Mouse (Mus musculus) kidney, postnatal 4 days (tissue): ENCODE results near the gene Gale.

Experiments used
- DNase-seq, 2 experiments: peaks; one replicate each; pipeline ENCODE4 v3.0.0; 2021; ENCODE audit warnings: mixed read lengths in 2 of 2

Gale gene

GRCm38 (mm10) chr4:135945706-135946105 lies 17.8 kb upstream of the Gale start:
- no peak for DNase-seq

DNA sequence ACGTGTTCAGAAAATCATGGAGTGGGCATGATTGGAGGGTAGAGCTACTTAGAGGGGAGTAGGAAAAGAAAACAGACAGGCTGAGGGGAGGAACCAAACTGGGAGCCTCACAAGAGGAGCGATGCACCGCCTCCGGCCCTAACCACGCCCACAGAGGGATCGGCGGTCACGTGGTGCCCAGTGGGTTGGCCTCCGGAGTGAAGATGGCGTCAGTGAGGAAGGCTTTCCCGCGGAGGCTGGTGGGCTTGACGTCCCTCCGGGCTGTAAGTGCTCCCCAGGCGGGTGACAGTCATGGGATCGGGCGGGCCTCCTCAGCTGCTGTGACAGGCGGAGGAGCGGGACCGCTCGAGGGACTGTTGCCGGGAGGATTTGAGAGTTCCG lies 17.3 kb upstream of the Gale start, which contains the start of gene Hmgcl:
Hmgcl (plus strand) TSS at position 171 of the 381 bp plus-strand sequence.
- DNase-seq: peak; percentile 99

DNA sequence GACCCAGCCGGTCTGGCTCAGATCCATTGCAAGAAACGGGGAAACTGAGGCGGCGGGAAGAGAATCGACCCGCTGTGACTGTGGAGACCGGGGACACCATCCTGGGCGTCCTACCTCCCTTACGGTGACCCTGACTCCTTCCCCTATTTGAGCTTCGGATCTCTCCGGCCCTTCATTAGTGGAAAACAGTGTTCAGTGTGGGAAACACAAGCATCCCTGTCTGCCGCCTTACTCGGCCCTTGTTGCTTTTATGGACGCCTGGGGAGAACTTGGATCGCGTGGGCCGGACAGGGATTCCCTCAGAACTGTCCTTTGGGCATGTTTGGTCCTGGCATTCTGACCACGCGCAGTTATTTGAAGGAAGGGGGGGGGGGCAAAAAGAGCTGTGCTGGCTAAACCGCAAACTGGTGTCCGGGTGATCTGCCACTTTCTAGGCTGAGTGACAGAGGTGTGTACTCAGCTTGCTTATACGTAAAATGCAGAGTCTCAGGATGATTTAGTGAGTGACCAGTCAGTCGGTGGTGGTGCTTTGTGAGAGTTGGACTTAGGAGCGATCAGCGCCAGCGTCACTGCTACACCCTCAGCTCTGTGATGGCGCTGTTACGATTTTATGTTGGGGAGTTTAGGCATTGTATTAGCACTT lies 16.7 kb upstream of the Gale start:
- peak; percentile 32 to 56 for DNase-seq

DNA sequence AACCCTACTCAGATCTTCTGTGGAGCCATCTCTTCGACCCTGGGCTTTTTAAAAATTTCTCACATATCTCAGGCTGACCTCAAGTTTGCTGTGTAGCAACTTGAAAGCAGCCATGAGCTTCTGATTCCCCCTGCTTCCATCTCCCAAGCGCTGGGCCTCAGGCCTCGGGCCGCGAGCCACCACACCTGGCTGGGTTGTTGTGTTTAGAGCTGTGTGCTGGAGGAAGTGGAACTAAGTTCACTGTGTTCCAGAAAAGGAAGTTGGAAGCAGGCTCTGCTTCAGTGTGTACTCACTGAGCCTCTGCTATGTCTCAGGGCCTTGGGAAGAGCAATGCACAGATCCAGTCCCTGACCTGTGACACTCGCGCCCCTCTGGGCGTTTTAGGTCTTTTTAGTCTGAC lies 15.4 kb upstream of the Gale start:
- no peak for DNase-seq

- DNase-seq: peak in 1 of 2 experiments; percentile 54
Observed at GRCm38 (mm10) chr4:135949475-135949874, 14.1 kb upstream of the Gale start.

- DNase-seq: peak in 1 of 2 experiments; percentile 62
Observed at GRCm38 (mm10) chr4:135949911-135950310, 13.6 kb upstream of the Gale start.

DNA sequence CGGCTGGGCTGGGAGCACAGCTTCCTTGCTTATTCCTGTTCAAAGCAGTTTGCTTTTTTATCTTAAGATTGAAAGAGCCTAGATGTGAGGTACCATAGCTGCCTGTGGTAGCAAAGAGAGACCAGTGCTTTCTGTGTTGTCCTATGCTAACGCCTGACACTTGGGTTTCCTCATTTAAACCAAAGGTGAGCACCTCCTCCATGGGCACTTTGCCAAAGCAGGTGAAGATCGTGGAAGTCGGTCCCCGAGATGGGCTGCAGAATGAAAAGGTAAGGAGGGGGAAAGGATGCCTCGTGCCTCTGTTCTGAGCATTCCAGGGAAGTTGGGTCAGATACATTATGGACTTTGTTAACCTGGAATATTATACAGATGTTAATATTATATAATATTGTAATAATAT lies 13.2 kb upstream of the Gale start:
- no peak for DNase-seq

DNA sequence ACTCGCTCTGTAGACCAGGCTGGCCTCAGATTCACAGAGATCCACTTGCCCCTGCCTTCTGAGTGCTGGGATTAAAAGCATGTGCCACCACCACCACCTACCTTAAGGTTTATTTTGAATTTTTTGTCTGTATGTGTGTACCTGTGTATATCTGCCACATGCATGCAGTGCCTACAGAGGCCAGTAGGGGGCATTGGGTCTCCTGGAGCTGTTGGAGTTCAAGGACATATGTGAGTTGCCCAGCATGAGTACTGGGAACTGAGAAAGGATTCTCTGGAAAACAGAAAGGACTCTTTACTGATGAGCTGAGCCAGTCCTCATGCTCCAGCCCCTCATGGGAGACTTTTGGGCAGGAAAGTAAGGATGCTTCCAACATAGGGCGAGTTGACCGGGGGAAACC lies 12.0 kb upstream of the Gale start:
- peak in 1 of 2 experiments; percentile 44 for DNase-seq

- no peak for DNase-seq
Observed at GRCm38 (mm10) chr4:135953179-135953578, 10.3 kb upstream of the Gale start.

- DNase-seq: peak; percentile 86 to 87
Observed at GRCm38 (mm10) chr4:135954241-135954640, 9.3 kb upstream of the Gale start.

DNA sequence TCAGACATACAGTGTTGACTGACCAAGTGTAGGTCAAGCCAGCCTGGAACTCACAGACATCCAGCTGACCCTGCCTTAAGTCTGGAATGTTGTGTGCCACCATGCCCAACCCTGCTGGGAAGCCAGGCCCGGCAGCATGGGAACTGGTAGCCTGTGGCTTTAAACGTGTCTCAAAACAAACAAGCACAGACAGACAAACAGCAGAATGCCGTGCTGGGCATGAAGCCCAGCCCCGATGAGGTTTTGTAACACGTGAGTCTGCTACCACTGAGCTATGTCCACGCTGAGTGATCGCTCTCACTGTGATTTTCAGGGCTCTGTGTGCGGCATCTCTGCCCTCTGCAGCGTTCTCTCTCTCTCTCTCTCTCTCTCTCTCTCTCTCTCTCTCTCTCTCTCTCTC lies 7.6 kb upstream of the Gale start:
- no peak for DNase-seq

GRCm38 (mm10) chr4:135958354-135958753 lies 5.2 kb upstream of the Gale start:
- peak; percentile 60 to 76 for DNase-seq

GRCm38 (mm10) chr4:135960717-135961116 lies 2.8 kb upstream of the Gale start:
- peak; percentile 90 to 91 for DNase-seq

- no peak for DNase-seq
Observed at GRCm38 (mm10) chr4:135961709-135962108, 1.8 kb upstream of the Gale start.

DNA sequence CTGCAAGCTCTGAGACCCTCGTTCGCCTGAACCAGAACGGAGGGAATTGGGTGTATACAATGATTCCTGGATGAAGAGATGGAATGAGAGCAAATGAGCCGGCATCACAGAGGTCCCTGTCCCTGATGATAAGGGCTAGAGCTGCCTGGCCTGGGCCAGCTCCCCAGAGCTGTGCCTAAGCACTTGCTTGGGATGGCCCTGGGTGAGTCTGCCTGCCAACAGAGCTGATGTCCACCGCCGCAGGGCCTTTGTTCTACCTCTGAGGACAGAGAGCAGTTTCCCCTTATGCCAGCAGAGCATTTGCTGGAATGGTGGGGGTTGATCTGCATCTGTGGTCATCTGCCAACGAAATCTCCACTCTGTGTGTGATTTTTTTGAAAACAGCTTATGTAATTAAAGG lies 1.3 kb upstream of the Gale start:
- no peak for DNase-seq

GRCm38 (mm10) chr4:135962946-135963345 lies 581 bp upstream of the Gale start:
- no peak for DNase-seq

- DNase-seq: peak; percentile 58 to 75
Observed at GRCm38 (mm10) chr4:135964426-135964825, 899 bp downstream of the Gale start.

DNA sequence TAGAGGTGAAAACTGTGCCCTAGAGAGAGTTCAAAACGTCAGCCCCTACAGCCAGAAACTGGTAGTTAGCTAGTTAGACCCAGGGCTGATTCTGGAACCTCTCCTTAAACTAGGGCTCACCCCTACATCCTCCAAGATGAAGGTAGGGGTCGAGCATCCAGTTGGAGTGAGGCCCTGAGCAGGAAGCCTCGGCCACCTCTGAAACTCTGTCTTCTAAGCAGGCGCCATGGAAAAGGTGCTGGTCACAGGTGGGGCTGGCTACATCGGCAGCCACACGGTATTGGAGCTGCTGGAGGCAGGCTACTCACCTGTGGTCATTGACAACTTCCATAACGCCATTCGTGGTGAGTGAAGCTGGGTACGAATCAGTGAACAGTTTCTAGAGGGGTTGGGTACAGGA lies 1.6 kb downstream of the Gale start:
- DNase-seq: no peak

- DNase-seq: no peak
Observed at GRCm38 (mm10) chr4:135966283-135966682, 2.8 kb downstream of the Gale start.

DNA sequence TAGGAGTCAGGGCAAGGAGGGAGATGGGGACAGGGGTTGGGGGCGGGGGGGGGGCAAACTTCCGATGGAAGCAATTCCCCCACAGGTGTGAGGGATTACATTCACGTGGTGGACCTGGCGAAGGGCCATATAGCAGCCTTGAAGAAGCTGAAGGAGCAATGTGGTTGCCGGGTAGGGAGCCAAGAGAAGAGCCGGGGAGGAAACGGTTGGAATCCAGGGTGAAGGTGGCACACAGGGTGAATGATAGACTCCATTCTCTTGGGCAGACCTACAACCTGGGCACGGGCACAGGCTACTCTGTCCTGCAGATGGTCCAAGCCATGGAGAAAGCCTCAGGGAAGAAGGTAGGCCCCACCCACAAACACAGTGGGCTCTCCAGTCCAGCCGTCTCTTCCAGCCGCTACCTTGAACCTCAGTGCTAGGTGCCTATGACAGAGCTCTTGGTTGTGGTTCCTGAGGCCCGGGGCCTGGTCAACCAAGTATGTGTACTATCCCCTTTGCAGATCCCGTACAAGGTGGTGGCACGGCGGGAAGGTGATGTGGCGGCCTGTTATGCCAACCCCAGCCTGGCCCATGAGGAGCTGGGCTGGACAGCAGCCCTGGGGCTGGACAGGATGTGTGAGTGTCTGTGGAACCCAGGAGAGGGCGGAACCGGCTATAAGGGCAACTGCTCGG lies 3.7 kb downstream of the Gale start:
- DNase-seq: no peak

DNA sequence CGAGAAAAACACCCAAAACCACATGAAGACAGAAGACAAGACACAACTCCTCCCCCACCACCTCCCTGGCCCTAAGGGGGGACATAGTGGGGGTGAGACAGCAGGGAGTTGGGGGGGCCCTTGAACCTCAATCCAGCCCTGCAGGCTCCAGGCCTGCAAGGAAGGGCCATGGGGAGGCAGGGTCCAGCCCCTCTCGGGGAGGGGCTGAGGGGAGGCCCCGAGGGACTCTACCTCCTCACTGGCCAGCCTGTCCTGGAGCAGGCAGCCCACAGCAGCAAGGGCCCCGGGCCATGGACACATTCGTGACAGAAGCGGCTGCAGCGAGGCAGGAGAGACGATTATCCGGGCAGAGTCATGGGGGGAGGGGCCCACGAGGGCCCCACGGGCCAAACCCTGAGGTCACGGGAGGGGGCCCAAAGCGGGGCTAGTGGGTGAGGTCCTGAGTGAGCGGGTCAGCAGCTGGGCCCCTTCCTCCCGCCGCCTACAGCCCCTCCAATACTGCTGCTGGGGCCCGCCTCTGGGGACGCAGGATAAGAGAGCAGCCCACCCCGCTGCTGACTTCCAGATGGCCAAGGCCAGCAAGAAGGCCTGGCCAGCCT lies 4.8 kb downstream of the Gale start:
- DNase-seq: no peak

GRCm38 (mm10) chr4:135969070-135969750 lies 5.7 kb downstream of the Gale start:
- DNase-seq: no peak

DNA sequence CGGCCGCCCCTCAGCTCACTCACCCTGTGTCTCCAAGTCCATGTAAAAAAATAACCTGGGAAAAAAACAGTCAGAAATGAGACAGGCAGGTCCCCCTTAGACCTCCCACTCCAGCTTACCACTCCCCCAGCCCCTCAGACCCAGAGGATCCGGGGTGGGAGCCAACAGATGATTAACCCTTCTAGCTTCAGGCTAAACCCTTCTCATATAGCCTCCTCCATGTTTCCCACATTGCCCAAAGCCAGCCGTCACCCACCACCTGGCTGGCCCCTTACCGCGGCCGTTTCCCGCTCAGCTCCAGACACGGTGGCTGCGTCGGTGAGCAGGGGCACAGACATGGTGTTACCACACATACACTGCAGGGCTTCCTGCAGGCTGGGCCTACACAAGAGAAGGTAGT lies 7.1 kb downstream of the Gale start:
- no peak for DNase-seq
